Mouse (Mus musculus) small intestine, adult 2 months (tissue): ENCODE measurements around the gene Lgr4.

ENCODE experiments used
- CTCF ChIP-seq: fragments of 200-500 bp; IDR thresholded peaks from 2 replicates; pipeline ENCODE4 v1.5.1; 2012; ENCODE audit warnings: low read depth, mild to moderate bottlenecking, control low read depth, inconsistent platforms, low read length, moderate library complexity, mixed read lengths; ENCODE audit not compliant: insufficient replicate concordance, insufficient read length; ENCODE audit errors: extremely low read depth
- POLR2A ChIP-seq: fragments of 200-500 bp; IDR thresholded peaks from 2 replicates; pipeline ENCODE4 v1.6.1; 2012; ENCODE audit warnings: low read depth, mild to moderate bottlenecking, control low read depth, inconsistent platforms, low read length, moderate library complexity

GRCm38 (mm10) chr2:109921298-109922035 lies 4.0 kb downstream of the Lgr4 start:
- no peak for TF ChIP-seq CTCF
- no peak for TF ChIP-seq POLR2A
